Mouse (Mus musculus) hematopoietic stem cell, adult 5-6 weeks (primary cell): Measurements from ENCODE around the gene Hnf1a. TPM values are rescaled to one million over a fixed set of nuclear protein-coding genes. Genes with fewer than 3 reads are reported as not detected.
A peak's percentile ranks its signal among the peaks of the same experiment; 100 is the strongest.

ENCODE experiments used
- ATAC-seq, 2 experiments: fragments of 125-278 bp in 1 of 2; replicated peaks in 1 of 2; 2 replicates each; pipeline ENCODE4 v1.8.0; 2016 to 2017; ENCODE audit warnings: inconsistent platforms in 2 of 2, mild to moderate bottlenecking in 2 of 2, moderate number of reproducible peaks in 2 of 2, low read depth in 1 of 2, moderate TSS enrichment in 1 of 2; ENCODE audit not compliant: low FRiP score in 2 of 2, poor library complexity in 2 of 2, severe bottlenecking in 2 of 2, insufficient read depth in 1 of 2, low TSS enrichment in 1 of 2
- total RNA-seq: library from RNA; stranded (forward); fragments of 172-1452, 232-1000 nt; gene quantifications from 2 replicates; pipeline ENCODE4 v1.2.3, GENCODE M21; 2017

Hnf1a gene
- total RNA-seq, 1 experiment from 2014 or later: not detected

DNA sequence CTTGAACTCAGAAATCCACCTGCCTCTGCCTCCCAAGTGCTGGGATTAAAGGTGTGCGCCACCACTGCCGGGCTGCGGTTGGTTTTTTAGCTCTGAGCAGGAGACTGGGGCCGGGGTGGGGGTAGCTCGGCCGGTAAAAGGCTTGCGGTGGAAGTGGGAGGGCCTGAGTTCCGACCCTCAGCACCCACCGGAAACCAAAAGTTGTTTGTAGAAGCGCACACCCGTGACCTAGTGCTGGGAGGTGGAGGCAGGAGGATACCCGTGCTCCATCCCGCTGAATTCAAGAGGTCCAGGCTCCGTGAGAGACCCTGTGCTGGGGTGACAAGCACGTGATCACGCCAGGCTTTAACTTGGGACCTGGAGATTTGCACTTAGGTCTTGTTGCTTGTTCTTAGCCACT lies 25.6 kb upstream of the Hnf1a start:
- peak; percentile 22 to 32; a peak in 2 of 4 replicates for ATAC-seq

DNA sequence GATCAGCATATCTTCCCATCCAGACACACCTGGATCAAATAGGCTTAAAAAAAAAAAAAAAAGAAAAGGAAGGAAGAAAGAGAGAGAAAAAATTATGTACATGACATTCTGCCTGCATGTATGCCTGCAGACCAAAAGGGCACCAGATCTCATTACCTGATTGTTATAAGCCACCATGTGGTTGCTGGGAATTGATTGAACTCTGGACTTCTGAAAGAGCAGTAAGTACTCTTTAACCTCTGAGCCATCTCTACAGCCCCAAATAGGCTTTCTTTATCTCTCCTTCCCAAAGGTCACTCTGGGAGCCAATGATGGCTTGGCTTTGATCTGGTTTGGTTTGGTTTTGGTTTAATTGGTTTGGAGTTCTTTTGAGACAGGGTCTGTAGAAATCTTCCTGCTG lies 14.2 kb upstream of the Hnf1a start:
- ATAC-seq: no peak

DNA sequence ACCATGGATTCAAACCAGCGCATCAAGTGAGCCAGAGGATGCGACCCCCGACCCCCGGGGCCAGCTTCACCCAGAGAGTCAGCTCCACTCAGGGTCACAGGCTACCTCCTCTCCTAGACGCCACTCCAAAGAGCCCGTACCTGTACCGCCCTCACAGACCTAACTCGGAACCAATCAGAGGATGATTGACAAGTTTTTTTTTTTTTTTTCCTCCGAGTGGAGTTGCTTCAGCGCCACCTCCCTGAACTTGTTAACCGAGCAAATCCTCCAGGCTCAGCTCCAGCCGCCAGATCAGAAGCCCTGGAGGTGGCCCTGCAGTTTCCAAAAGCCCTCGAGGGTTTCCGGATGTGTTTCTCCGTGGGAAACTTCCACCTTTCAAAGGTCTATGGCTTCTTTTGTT lies 11.1 kb upstream of the Hnf1a start:
- ATAC-seq: no peak

DNA sequence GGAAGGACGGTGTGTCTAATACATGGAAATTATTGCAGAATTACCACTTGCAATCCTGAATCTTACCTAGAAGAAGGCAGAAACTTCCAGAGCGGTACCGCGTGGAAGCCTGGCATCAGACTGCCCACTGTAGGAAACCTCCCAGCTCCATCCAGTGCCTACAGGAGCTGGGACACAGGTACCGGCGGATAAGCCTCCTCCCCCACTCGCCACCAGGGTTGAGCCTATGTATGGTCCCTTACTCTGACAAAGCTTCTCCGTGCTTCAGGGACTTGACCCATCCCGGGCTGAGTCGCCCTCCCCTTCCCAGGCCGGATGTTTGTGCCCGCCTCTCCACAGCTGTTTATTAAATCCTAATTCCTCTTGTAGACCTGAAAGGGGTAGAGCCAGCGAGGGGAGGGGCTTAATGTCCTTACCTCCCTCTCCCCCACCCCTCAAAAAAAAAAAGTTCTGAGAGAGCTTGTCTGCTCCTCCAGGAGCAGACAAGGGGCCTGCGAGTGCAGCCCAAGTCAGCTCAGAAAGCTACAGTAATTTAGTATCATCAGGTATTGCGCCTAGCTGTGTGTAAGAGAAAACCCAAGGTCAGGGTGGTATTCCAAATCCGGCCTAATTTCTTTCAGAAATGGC lies 9.3 kb upstream of the Hnf1a start:
- ATAC-seq: 0 out of 4 replicates have a peak, but pooled peaks of 1 of the 2 experiments have one; percentile 2

GRCm38 (mm10) chr5:114979250-114980121 lies 8.6 kb upstream of the Hnf1a start:
- ATAC-seq: peak; percentile 60 to 86

DNA sequence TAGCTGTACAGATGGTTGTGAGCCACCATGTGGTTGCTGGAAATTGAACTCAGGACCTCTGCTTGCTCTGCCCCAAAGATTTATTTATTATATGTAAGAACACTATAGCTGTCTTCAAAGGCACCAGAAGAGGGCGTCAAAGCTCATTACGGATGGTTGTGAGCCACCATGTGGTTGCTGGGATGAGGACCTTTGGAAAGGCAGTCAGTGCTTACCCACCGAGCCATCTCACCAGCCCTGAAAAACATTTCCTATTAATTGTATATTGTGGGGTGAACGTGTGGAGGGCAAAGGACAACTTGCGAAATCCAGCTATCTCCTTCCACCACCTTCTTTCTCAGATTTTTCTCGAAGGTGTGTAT lies 8.0 kb upstream of the Hnf1a start:
- ATAC-seq: peak; percentile 22 to 42; a peak in 2 of 4 replicates

DNA sequence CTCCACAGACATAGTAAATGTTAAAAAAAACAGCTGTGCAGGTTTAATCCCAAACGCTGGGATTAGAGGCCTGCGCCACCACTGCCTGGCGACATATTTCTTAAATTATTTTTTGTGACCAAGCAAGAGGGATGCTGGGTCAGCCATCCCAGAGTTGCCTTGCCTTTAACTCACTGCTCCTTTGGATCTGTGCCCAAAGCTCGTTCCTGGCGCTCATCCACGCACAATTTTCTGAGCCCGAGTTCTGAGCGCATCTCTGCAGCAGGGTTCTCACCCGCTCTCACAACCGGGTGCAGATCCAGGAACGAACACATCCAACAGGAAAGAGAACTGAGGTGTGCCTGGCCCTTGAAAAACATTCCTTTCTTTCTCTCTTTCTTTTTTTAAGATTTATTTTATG lies 7.6 kb upstream of the Hnf1a start:
- ATAC-seq: no peak

DNA sequence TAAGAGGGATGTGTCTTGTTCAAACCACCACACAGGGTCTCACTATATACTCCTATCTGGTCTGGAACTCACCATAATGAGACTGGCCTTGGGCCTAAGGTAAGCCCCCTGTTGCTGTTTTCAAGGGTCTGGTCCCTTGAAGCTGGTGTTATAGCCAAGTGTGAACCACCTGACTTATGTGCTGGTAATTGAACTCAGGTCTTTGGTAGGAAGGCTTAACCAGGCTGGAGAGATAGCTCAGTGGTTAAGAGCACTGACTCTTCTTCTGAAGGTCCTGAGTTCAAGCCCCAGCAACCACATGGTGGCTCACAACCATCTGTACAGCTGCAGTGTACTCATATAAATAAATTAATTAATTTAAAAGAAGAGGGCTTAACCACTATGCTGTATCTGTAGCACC lies 6.0 kb upstream of the Hnf1a start:
- ATAC-seq: no peak

- ATAC-seq: no peak
These were observed 2.2 kb upstream of the Hnf1a start for GRCm38 (mm10) chr5:114973131-114973530.

GRCm38 (mm10) chr5:114972201-114972600 lies 1.3 kb upstream of the Hnf1a start:
- ATAC-seq: no peak

DNA sequence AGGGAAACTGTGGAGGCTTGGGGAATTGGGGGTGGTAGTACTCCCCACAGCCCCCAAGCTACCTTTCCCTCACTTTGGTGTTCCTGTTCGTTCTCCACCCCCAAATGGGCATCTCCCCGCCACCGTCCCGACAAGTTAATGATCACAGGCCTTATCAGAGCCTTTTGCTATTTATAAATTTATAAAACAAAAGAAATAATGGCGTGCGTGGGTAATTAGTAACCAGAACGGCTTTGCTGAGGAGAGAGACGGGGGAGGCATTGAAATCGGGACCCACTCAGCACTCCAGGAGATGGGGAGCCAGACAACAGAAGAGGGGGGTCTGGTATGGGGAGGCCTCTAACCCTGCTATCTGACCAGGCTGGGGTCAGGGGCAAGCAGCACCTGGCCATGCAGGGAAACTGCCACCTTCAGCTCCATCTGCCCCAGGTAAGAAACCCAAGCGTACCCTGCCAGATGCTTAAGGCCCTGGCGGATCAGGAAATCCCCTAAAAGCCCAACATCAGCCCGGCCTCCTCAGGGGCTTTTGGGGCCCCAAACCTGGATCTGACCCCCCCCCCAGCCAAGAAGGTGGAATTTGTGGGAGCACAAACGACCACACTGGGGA lies 1.2 kb downstream of the Hnf1a start:
- no peak for ATAC-seq

DNA sequence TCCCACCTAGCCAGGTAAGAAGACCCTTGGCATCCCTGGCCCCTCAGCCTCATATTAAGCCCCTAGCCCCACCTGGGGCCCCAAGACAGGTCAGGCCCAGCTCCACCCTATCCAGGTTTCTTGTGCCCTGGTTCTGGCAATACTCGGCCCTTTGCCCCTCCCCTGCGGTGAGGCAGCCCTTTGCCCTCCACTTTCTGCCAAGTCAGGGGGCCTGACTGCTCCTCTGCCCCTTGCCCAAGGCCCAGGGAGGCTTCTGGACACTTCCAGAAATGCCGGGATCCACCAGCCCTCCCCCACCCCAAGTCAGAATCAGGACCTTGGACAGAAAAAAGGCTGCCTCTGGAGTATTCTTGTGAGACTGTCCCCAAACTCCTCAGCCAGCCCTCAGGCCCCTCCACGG lies 1.8 kb downstream of the Hnf1a start:
- no peak for ATAC-seq

- no peak for ATAC-seq
These were observed 2.2 kb downstream of the Hnf1a start for GRCm38 (mm10) chr5:114968651-114969050.

GRCm38 (mm10) chr5:114967523-114968268 lies 3.2 kb downstream of the Hnf1a start:
- ATAC-seq: no peak

DNA sequence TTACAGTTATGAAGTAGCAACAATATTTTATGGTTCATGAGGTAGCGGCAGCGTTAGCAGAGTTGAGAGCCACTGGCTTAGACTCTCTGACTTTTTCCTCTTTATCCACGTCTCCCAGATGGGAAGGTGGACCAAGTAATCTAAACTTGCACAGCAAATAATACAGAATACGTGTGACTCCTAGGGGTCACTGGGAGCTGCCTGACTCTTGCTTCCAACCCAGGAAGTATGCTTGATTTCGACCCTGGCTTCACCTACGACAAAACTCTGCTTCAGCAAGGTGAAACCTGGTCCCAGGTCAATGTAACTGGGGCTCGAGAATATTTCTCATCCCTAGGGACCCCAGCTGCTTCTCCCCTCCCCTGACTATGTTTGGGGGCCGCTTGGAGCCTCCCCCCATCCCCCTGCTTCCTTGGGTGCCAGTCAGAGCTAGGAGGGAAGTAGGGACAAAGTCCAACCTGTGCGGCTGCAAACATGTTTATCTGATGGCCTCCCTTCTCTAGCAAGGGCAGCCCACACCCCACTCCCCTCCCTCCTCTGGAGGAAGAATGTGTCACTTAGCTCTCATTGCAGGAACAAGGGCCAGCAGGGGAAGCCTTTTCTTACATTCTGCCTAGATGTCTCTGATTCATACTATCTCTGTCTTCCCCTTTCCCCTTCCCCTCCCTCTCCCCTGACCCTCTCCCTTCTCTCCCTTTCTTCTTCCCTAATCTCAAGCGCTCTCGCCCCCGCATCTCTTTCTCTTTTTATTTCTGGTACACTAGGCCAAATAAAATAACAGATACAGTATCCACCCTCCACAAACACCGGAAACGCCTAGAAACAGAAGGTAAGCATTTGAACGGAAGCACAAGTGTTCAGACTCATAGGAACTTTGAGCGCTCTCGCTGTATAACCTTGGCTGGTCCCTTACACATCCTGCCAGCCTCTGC lies 5.7 kb downstream of the Hnf1a start:
- no peak for ATAC-seq

GRCm38 (mm10) chr5:114964315-114964966 lies 6.5 kb downstream of the Hnf1a start:
- no peak for ATAC-seq
